Mouse (Mus musculus) kidney, postnatal 36 days (tissue): Measurements from ENCODE around the gene Gm16440.
"Not testable (repeated sequence)": the region's sequence is repeated elsewhere in the genome, so short reads cannot be mapped to it uniquely, and the experiment has no call there.

Experiments
- DNase-seq, 2 experiments: peaks; one replicate each; pipeline ENCODE4 v3.0.0; 2021 to 2022; ENCODE audit warnings: mixed read lengths in 2 of 2

The Gm16440 gene

GRCm38 (mm10) chr14:6390219-6390618 lies at the start of gene Gm16440:
Gene Gm16440, minus strand, starts transcription at chr14:6390319.
- DNase-seq: not testable (repeated sequence)

GRCm38 (mm10) chr14:6426766-6427165 lies 36.6 kb upstream of the Gm16440 start:
- DNase-seq: peak; percentile 29 to 48

- peak; percentile 18 to 32 for DNase-seq
Measured at GRCm38 (mm10) chr14:6426353-6426752, 36.2 kb upstream of the Gm16440 start.

GRCm38 (mm10) chr14:6412382-6412781 lies 22.3 kb upstream of the Gm16440 start, which contains the start of gene Gm3591:
Gene Gm3591, minus strand, starts transcription at chr14:6412482.
- not testable (repeated sequence) for DNase-seq

GRCm38 (mm10) chr14:6343578-6343977 lies 46.5 kb downstream of the Gm16440 start, which contains the start of gene Gm3618:
Gene Gm3618, minus strand, starts transcription at chr14:6343678.
- DNase-seq: not testable (repeated sequence)
